Mouse (Mus musculus) layer of hippocampus, adult 9-11 months (tissue): ENCODE data around the gene Brd9.

Experiments
- DNase-seq: peaks from one replicate; pipeline ENCODE4 v3.0.0; 2022

Gene Brd9

GRCm38 (mm10) chr13:73937321-73938176, at the start of gene Brd9, which contains the start of gene Trip13:
TSS of gene Brd9 (plus strand) at chr13:73937811.
TSS of gene Trip13 (minus strand) at chr13:73937784.
- peak; percentile 85 for DNase-seq

- DNase-seq = no peak
Measured at GRCm38 (mm10) chr13:73892493-73893178, 45.0 kb upstream of the Brd9 start.

- no peak for DNase-seq
Measured at GRCm38 (mm10) chr13:73897561-73897960, 40.0 kb upstream of the Brd9 start.

GRCm38 (mm10) chr13:73907136-73907535, 30.5 kb upstream of the Brd9 start:
- DNase-seq = no peak

GRCm38 (mm10) chr13:73907683-73908412, 29.8 kb upstream of the Brd9 start:
- no peak for DNase-seq

GRCm38 (mm10) chr13:73913066-73913465, 24.5 kb upstream of the Brd9 start:
- DNase-seq = no peak

- DNase-seq = no peak
Measured at GRCm38 (mm10) chr13:73932201-73932600, 5.4 kb upstream of the Brd9 start.

GRCm38 (mm10) chr13:73936938-73937320, 682 bp upstream of the Brd9 start:
- DNase-seq = no peak

- DNase-seq = no peak
Measured at GRCm38 (mm10) chr13:73938177-73938560, 558 bp downstream of the Brd9 start.

GRCm38 (mm10) chr13:73939101-73939500, 1.5 kb downstream of the Brd9 start:
- DNase-seq = no peak

- DNase-seq = no peak
Measured at GRCm38 (mm10) chr13:73944606-73945005, 7.0 kb downstream of the Brd9 start.

- no peak for DNase-seq
Measured at GRCm38 (mm10) chr13:73953551-73954130, 16.0 kb downstream of the Brd9 start.

- DNase-seq = no peak
Measured at GRCm38 (mm10) chr13:73954666-73955065, 17.1 kb downstream of the Brd9 start.

- DNase-seq = no peak
Measured at GRCm38 (mm10) chr13:73955531-73955930, 17.9 kb downstream of the Brd9 start.

- DNase-seq = peak; percentile 60
Measured at GRCm38 (mm10) chr13:73960117-73960652, 22.6 kb downstream of the Brd9 start.

- no peak for DNase-seq
Measured at GRCm38 (mm10) chr13:73961177-73961576, 23.6 kb downstream of the Brd9 start.

- no peak for DNase-seq
Measured at GRCm38 (mm10) chr13:73963551-73963950, 25.9 kb downstream of the Brd9 start, which contains the start of gene Zdhhc11. TSS of gene Zdhhc11 (plus strand) at chr13:73963851.

GRCm38 (mm10) chr13:73970545-73971448, 33.2 kb downstream of the Brd9 start:
- DNase-seq = peak; percentile 63

GRCm38 (mm10) chr13:73974523-73974922, 36.9 kb downstream of the Brd9 start:
- no peak for DNase-seq

- no peak for DNase-seq
Measured at GRCm38 (mm10) chr13:73976935-73977334, 39.3 kb downstream of the Brd9 start.

- no peak for DNase-seq
Measured at GRCm38 (mm10) chr13:73990325-73990724, 52.7 kb downstream of the Brd9 start.

- DNase-seq = no peak
Measured at GRCm38 (mm10) chr13:73990761-73991160, 53.1 kb downstream of the Brd9 start.
